Mouse (Mus musculus) yolk sac, embryonic 10.5 days (tissue): ENCODE measurements around the gene 1700113H08Rik.

Source experiments
- DNase-seq: peaks from one replicate; pipeline ENCODE4 v3.0.0-alpha.2; 2017; ENCODE audit warnings: low spot score

1700113H08Rik gene

GRCm38 (mm10) chr10:87209466-87209865 lies 151.6 kb downstream of the 1700113H08Rik start:
- no peak for DNase-seq

GRCm38 (mm10) chr10:87211046-87211445 lies 153.2 kb downstream of the 1700113H08Rik start:
- DNase-seq, result no peak

GRCm38 (mm10) chr10:87212854-87213253 lies 155.0 kb downstream of the 1700113H08Rik start:
- DNase-seq, result no peak

GRCm38 (mm10) chr10:87230071-87230910 lies 172.4 kb downstream of the 1700113H08Rik start:
- no peak for DNase-seq

GRCm38 (mm10) chr10:87239332-87240008 lies 181.6 kb downstream of the 1700113H08Rik start:
- no peak for DNase-seq

GRCm38 (mm10) chr10:87271724-87272123 lies 213.9 kb downstream of the 1700113H08Rik start:
- no peak for DNase-seq

- no peak for DNase-seq
Observed at GRCm38 (mm10) chr10:87272133-87272622, 214.3 kb downstream of the 1700113H08Rik start.

- DNase-seq, result no peak
Observed at GRCm38 (mm10) chr10:87275075-87275474, 217.2 kb downstream of the 1700113H08Rik start.
